Mouse (Mus musculus) spleen, adult 2 months (tissue): ENCODE data around the gene Kcnk7.

ENCODE experiments used
- CTCF ChIP-seq: fragments of 200-500 bp; IDR thresholded peaks from 2 replicates; pipeline ENCODE4 v1.5.1; 2011; ENCODE audit warnings: mild to moderate bottlenecking, inconsistent platforms; ENCODE audit not compliant: insufficient read depth, insufficient read length, insufficient replicate concordance; ENCODE audit errors: extremely low read depth
- POLR2A ChIP-seq: fragments of 200-500 bp; IDR thresholded peaks from 2 replicates; pipeline ENCODE4 v1.6.1; 2011; ENCODE audit warnings: low read depth, low read length, inconsistent platforms

DNA sequence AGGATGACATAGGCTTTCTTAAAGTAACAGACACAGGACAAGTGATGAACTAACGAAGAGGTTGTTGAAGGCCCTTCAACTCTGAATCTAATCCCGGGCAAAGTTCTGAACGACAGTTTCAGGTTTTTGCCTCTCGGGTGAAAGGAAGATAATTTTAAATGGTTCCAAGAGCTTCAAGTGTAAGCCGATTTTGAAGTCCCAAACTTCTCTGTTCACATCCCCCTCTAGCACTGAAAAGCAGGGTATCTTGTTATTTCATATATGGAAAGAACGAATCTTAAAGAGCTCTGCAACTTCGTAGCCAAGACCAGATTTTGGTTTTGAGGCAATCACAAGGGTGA lies 15.1 kb upstream of the Kcnk7 start:
- TF ChIP-seq CTCF (no peak), POLR2A (no peak)
